Mouse (Mus musculus) forebrain, embryonic 10.5 days (tissue): ENCODE measurements at regions not wholly inside any gene's neighbourhood (a gene's known extent, or its start where the extent isn't known, plus 50 kb on each side); places are given as distances from the start of the nearest gene placed in this dataset.

Experiments used
- DNase-seq: peaks from one replicate; pipeline ENCODE4 v3.0.0-alpha.2; 2017; ENCODE audit warnings: low spot score; ENCODE audit errors: extremely low spot score
- H3K27ac ChIP-seq: fragments of 300-500 bp; sonication (generic); 2 replicates; pipeline ENCODE4 v1.5.1; 2016; ENCODE audit warnings: mild to moderate bottlenecking
- H3K27me3 ChIP-seq: fragments of 300-500 bp; sonication (generic); 2 replicates; pipeline ENCODE4 v1.6.1; 2016; ENCODE audit warnings: mild to moderate bottlenecking; ENCODE audit not compliant: poor library complexity, severe bottlenecking
- H3K36me3 ChIP-seq: fragments of 300-500 bp; sonication (generic); replicated peaks from 2 replicates; pipeline ENCODE4 v1.6.1; 2016; ENCODE audit warnings: mild to moderate bottlenecking, moderate library complexity
- H3K4me1 ChIP-seq: fragments of 300-500 bp; sonication (generic); 2 replicates; pipeline ENCODE4 v1.6.1; 2016
- H3K4me3 ChIP-seq: fragments of 300-500 bp; sonication (generic); 2 replicates; pipeline ENCODE4 v1.5.1; 2016; ENCODE audit warnings: mild to moderate bottlenecking, moderate library complexity
- H3K9me3 ChIP-seq: fragments of 300-500 bp; sonication (generic); 2 replicates; pipeline ENCODE4 v1.6.1; 2016; ENCODE audit warnings: mild to moderate bottlenecking, moderate library complexity
- WGBS: fragments of 180-500 bp; shearing (Covaris S2); methylation state at CpG from one replicate; pipeline ENCODE4 v1.1.7; 2016; 5-methylcytosine and 5-hydroxymethylcytosine counted together

- no peaks in the 10 kb centered on the region for H3K9me3 ChIP-seq
- DNase-seq: no peak
- H3K36me3 ChIP-seq: no peaks in the 10 kb centered on the region
- no peaks in the 10 kb centered on the region for H3K4me1 ChIP-seq
- H3K4me3 ChIP-seq: no peak overlapping the region
- 79% methylated on average over 5 of the region's 5 CpGs for WGBS
- H3K27ac ChIP-seq: no peak overlapping the region
- no peaks in the 10 kb centered on the region for H3K27me3 ChIP-seq
Observed at GRCm38 (mm10) chr8:18113262-18113661, 864.8 kb downstream of the Defb40 start.

- no peak overlapping the region for H3K27ac ChIP-seq
- H3K4me3 ChIP-seq: no peak overlapping the region
- DNase-seq: no peak
- no peaks in the 10 kb centered on the region for H3K9me3 ChIP-seq
- no peaks in the 10 kb centered on the region for H3K27me3 ChIP-seq
- no peaks in the 10 kb centered on the region for H3K4me1 ChIP-seq
- 97% methylated on average over 2 of the region's 2 CpGs for WGBS
- H3K36me3 ChIP-seq: no peaks in the 10 kb centered on the region
Observed at GRCm38 (mm10) chr8:18109480-18109879, 868.6 kb downstream of the Defb40 start.

GRCm38 (mm10) chr8:18106827-18107226 is 871.2 kb downstream of the Defb40 start:
- Histone ChIP-seq H3K27ac (no peak overlapping the region), H3K27me3 (no peaks in the 10 kb centered on the region), H3K36me3 (no peaks in the 10 kb centered on the region), H3K4me1 (no peaks in the 10 kb centered on the region), H3K9me3 (no peaks in the 10 kb centered on the region), H3K4me3 (no peak overlapping the region)
- WGBS: 53% methylated on average over 2 of the region's 2 CpGs
- DNase-seq: no peak

GRCm38 (mm10) chr8:18065456-18065855 is 912.6 kb downstream of the Defb40 start:
- WGBS: 88% methylated on average over 3 of the region's 3 CpGs
- H3K9me3 ChIP-seq: no peaks in the 10 kb centered on the region

GRCm38 (mm10) chr8:18059526-18059925 is 918.5 kb downstream of the Defb40 start:
- Histone ChIP-seq H3K27ac (no peak overlapping the region), H3K36me3 (no peaks in the 10 kb centered on the region), H3K4me3 (no peak overlapping the region), H3K27me3 (no peaks in the 10 kb centered on the region), H3K4me1 (no peaks in the 10 kb centered on the region), H3K9me3 (no peaks in the 10 kb centered on the region)
- no peak for DNase-seq
- WGBS: 88% methylated on average over 2 of the region's 2 CpGs

More at GRCm38 (mm10) chr8:18065456-18065855, 912.6 kb downstream of the Defb40 start:
- H3K27ac ChIP-seq: no peak overlapping the region
- no peak overlapping the region for H3K4me3 ChIP-seq
- no peak for DNase-seq
- no peaks in the 10 kb centered on the region for H3K36me3 ChIP-seq
- H3K4me1 ChIP-seq: no peaks in the 10 kb centered on the region
- H3K27me3 ChIP-seq: no peaks in the 10 kb centered on the region

- Histone ChIP-seq H3K4me1 (no peaks in the 10 kb centered on the region), H3K4me3 (no peak overlapping the region), H3K9me3 (no peaks in the 10 kb centered on the region), H3K36me3 (no peaks in the 10 kb centered on the region), H3K27ac (no peak overlapping the region), H3K27me3 (no peaks in the 10 kb centered on the region)
- no peak for DNase-seq
- WGBS: 78% methylated on average over 2 of the region's 2 CpGs
Observed at GRCm38 (mm10) chr8:18021196-18021595, 956.9 kb downstream of the Defb40 start.

GRCm38 (mm10) chr8:18007567-18007966 is 970.5 kb downstream of the Defb40 start:
- WGBS: 53% methylated on average over 4 of the region's 4 CpGs
- Histone ChIP-seq H3K9me3 (no peaks in the 10 kb centered on the region), H3K36me3 (no peaks in the 10 kb centered on the region), H3K27ac (no peak overlapping the region), H3K4me3 (no peak overlapping the region), H3K27me3 (no peaks in the 10 kb centered on the region), H3K4me1 (no peaks in the 10 kb centered on the region)
- DNase-seq: no peak

- no peaks in the 10 kb centered on the region for H3K27me3 ChIP-seq
- DNase-seq: no peak
Observed at GRCm38 (mm10) chr8:18005660-18006059, 972.4 kb downstream of the Defb40 start.

GRCm38 (mm10) chr8:18000750-18001149 is 977.3 kb downstream of the Defb40 start:
- no peaks in the 10 kb centered on the region for H3K27me3 ChIP-seq
- no peaks in the 10 kb centered on the region for H3K36me3 ChIP-seq
- H3K4me3 ChIP-seq: no peak overlapping the region
- WGBS: 89% methylated on average over 5 of the region's 5 CpGs
- H3K4me1 ChIP-seq: no peaks in the 10 kb centered on the region
- DNase-seq: no peak
- H3K9me3 ChIP-seq: no peaks in the 10 kb centered on the region
- no peak overlapping the region for H3K27ac ChIP-seq

More at GRCm38 (mm10) chr8:18005660-18006059, 972.4 kb downstream of the Defb40 start:
- no peaks in the 10 kb centered on the region for H3K4me1 ChIP-seq
- no peak overlapping the region for H3K4me3 ChIP-seq
- WGBS: 86% methylated on average over 2 of the region's 2 CpGs
- H3K27ac ChIP-seq: no peak overlapping the region
- H3K9me3 ChIP-seq: no peaks in the 10 kb centered on the region
- H3K36me3 ChIP-seq: no peaks in the 10 kb centered on the region

GRCm38 (mm10) chr8:17984779-17985178 is 993.3 kb downstream of the Defb40 start:
- DNase-seq: no peak
- Histone ChIP-seq H3K27ac (no peak overlapping the region), H3K9me3 (no peaks in the 10 kb centered on the region), H3K4me1 (no peaks in the 10 kb centered on the region), H3K36me3 (no peaks in the 10 kb centered on the region), H3K27me3 (no peaks in the 10 kb centered on the region), H3K4me3 (no peak overlapping the region)
- 76% methylated on average over 1 of the region's 1 CpGs for WGBS

- Histone ChIP-seq H3K4me1 (peaks cover 18% of the 10 kb centered on the region), H3K27ac (no peak overlapping the region), H3K27me3 (no peaks in the 10 kb centered on the region), H3K36me3 (no peaks in the 10 kb centered on the region), H3K4me3 (no peak overlapping the region), H3K9me3 (no peaks in the 10 kb centered on the region)
- WGBS: 36% methylated on average over 1 of the region's 1 CpGs
- no peak for DNase-seq
Observed at GRCm38 (mm10) chr8:17948848-17949247, 1029.2 kb downstream of the Defb40 start.

GRCm38 (mm10) chr8:17948053-17948834 is 1029.8 kb downstream of the Defb40 start:
- Histone ChIP-seq H3K36me3 (no peaks in the 10 kb centered on the region), H3K4me3 (no peak overlapping the region), H3K4me1 (peaks cover 18% of the 10 kb centered on the region), H3K9me3 (no peaks in the 10 kb centered on the region), H3K27ac (no peak overlapping the region), H3K27me3 (no peaks in the 10 kb centered on the region)
- DNase-seq: peak; percentile 15
- 70% methylated on average over 22 of the region's 22 CpGs for WGBS

GRCm38 (mm10) chr8:17934696-17935095 is 1043.4 kb downstream of the Defb40 start:
- Histone ChIP-seq H3K4me1 (peaks cover 6% of the 10 kb centered on the region), H3K27ac (no peak overlapping the region), H3K36me3 (no peaks in the 10 kb centered on the region), H3K4me3 (no peak overlapping the region), H3K9me3 (no peaks in the 10 kb centered on the region), H3K27me3 (no peaks in the 10 kb centered on the region)
- no peak for DNase-seq
